ENCODE assay signal across 10 mouse cellular contexts in genomic region chr1:22627013-22627412, GRCm38 (mm10).
DNase-seq lines count a peak whose midpoint lies in the region; ATAC-seq and TF ChIP-seq lines count a peak whose summit lies in the region.
"Had no signal": no experiment of that assay in that cellular context is flagged by ENCODE, and none has a peak within 500 bp of the region (broad histone marks: within the 10 kb centered on the region; RNA-seq: fewer than 3 reads in every experiment).

No protein-coding gene starts in this region.

- no peaks in the 10 kb centered on the region for H3K9me3 ChIP-seq in forebrain, embryonic 12.5 days
- no peaks in the 10 kb centered on the region for H3K9me3 ChIP-seq in forebrain, embryonic 10.5 days
- no peaks in the 10 kb centered on the region for H3K9me3 ChIP-seq in lung, embryonic 16.5 days (ENCODE audit: control insufficient read depth, low read length)

- H3K27ac ChIP-seq in forebrain, embryonic 12.5 days = no peak overlapping the region
- H3K27ac ChIP-seq in forebrain, embryonic 10.5 days = no peak overlapping the region
- no peak overlapping the region; the same call in 1 of the 2 replicates for H3K27ac ChIP-seq in left cerebral cortex, adult 2 months
- no peak overlapping the region for H3K27ac ChIP-seq in lung, embryonic 16.5 days (ENCODE audit: low read length)
- no peak overlapping the region for H3K27ac ChIP-seq in thymus, adult 2 months (ENCODE audit: control insufficient read depth, insufficient read depth, low read length)

- DNase-seq in forebrain, embryonic 10.5 days (ENCODE audit: extremely low spot score, low spot score) = no peak
- no peak for DNase-seq in left cerebral cortex, adult 2 months (ENCODE audit: extremely low spot score in 1 of 2, low spot score in 2 of 2)
- DNase-seq in left cerebral cortex, adult 8-10 months (ENCODE audit: low spot score in 2 of 2) = no peak
- no peak for DNase-seq in Patski (ENCODE audit: low read depth, low spot score)
- no peak for DNase-seq in thymus, adult 2 months
- DNase-seq: spleen, adult 18-20 months; thymus, adult 18-20 months had no signal

- in situ Hi-C loops in Patski (cut with MboI; ENCODE audit: low pct_unique_long_range_greater_than_20kb) = no loop called here

- H3K4me2 ChIP-seq in forebrain, embryonic 12.5 days = no peak overlapping the region
- H3K4me2 ChIP-seq in lung, embryonic 16.5 days (ENCODE audit: low read depth, low read length) = no peak overlapping the region

- no peak for TF ChIP-seq POLR2A in thymus, adult 2 months (IDR thresholded peaks at IDR 0.05; ENCODE audit: control insufficient read depth, extremely low read depth, insufficient read depth, low read length, poor library complexity)

- peak; percentile 23 for TF ChIP-seq CTCF in left cerebral cortex, adult 2 months (IDR thresholded peaks at IDR 0.05)
- peak; percentile 21 for TF ChIP-seq CTCF in Patski (IDR thresholded peaks at IDR 0.05)
- no peak for TF ChIP-seq CTCF in thymus, adult 2 months (IDR thresholded peaks at IDR 0.05; ENCODE audit: borderline replicate concordance, control insufficient read depth, extremely low read depth, insufficient read depth, low read length, poor library complexity)

- POLR2A ChIA-PET in Patski (lab: Charles Lee) = no interaction called here

- intact Hi-C loops in left cerebral cortex, adult 2 months (cut with DNase I) = loop anchor here (5.0 kb wide), 1 partner anchor 110 kb away; no protein-coding TSS in a partner anchor

- no peaks in the 10 kb centered on the region for H3K36me3 ChIP-seq in forebrain, embryonic 12.5 days (replicated peaks)
- no peaks in the 10 kb centered on the region for H3K36me3 ChIP-seq in forebrain, embryonic 10.5 days (replicated peaks)
- H3K36me3 ChIP-seq in lung, embryonic 16.5 days (ENCODE audit: control insufficient read depth, insufficient read depth, low read length) = no peaks in the 10 kb centered on the region
- no peaks in the 10 kb centered on the region for H3K36me3 ChIP-seq in thymus, adult 2 months (ENCODE audit: control insufficient read depth, insufficient read depth, low read length)

- peak; percentile 55; the same call in 1 of the 2 replicates for ATAC-seq in forebrain, embryonic 12.5 days (ENCODE audit: low FRiP score)
- no peak for ATAC-seq in Patski
- ATAC-seq in lung, embryonic 16.5 days (ENCODE audit: low read depth) = peak; percentile 60; the same call in 1 of the 2 replicates
- ATAC-seq in monocyte, adult 5-6 weeks (replicated peaks; ENCODE audit: insufficient number of reproducible peaks, low FRiP score, low TSS enrichment, poor library complexity, severe bottlenecking) = no peak

- no peak overlapping the region for H3K4me3 ChIP-seq in forebrain, embryonic 12.5 days (replicated peaks)
- no peak overlapping the region for H3K4me3 ChIP-seq in forebrain, embryonic 10.5 days
- no peak overlapping the region for H3K4me3 ChIP-seq in left cerebral cortex, adult 2 months
- H3K4me3 ChIP-seq in lung, embryonic 16.5 days (ENCODE audit: low read length) = no peak overlapping the region
- no peak overlapping the region for H3K4me3 ChIP-seq in thymus, adult 2 months (ENCODE audit: control insufficient read depth, insufficient read depth, low read length)

- WGBS in forebrain, embryonic 12.5 days = 60% methylated on average over 5 of the region's 5 CpGs
- WGBS in forebrain, embryonic 10.5 days = 65% methylated on average over 5 of the region's 5 CpGs
- WGBS in lung, embryonic 16.5 days = 26% methylated on average over 5 of the region's 5 CpGs
- WGBS in thymus, adult 2 months = 62% methylated on average over 5 of the region's 5 CpGs

- no peaks in the 10 kb centered on the region for H3K4me1 ChIP-seq in forebrain, embryonic 12.5 days
- H3K4me1 ChIP-seq in forebrain, embryonic 10.5 days = 0 out of 2 replicates have a peak, but pooled peaks cover 3% of the 10 kb centered on the region
- H3K4me1 ChIP-seq in lung, embryonic 16.5 days (replicated peaks; ENCODE audit: control insufficient read depth, insufficient read depth, low read length) = 0 out of 2 replicates have a peak, but pooled peaks cover 3% of the 10 kb centered on the region
- no peaks in the 10 kb centered on the region for H3K4me1 ChIP-seq in thymus, adult 2 months (replicated peaks; ENCODE audit: control insufficient read depth, insufficient read depth, low read length)

- no peak overlapping the region for H3K9ac ChIP-seq in forebrain, embryonic 12.5 days
- no peak overlapping the region for H3K9ac ChIP-seq in lung, embryonic 16.5 days (ENCODE audit: low read length)

- CTCF ChIA-PET in Patski (lab: Charles Lee) = no interaction called here

- no peaks in the 10 kb centered on the region for H3K27me3 ChIP-seq in forebrain, embryonic 12.5 days
- H3K27me3 ChIP-seq in forebrain, embryonic 10.5 days (ENCODE audit: poor library complexity, severe bottlenecking) = no peaks in the 10 kb centered on the region
- H3K27me3 ChIP-seq in Patski = no peaks in the 10 kb centered on the region
- no peaks in the 10 kb centered on the region for H3K27me3 ChIP-seq in lung, embryonic 16.5 days (ENCODE audit: control insufficient read depth, insufficient read depth, low read depth, low read length)
- no peaks in the 10 kb centered on the region for H3K27me3 ChIP-seq in thymus, adult 2 months (ENCODE audit: control insufficient read depth, insufficient read depth, low read length)

Comparison
In these comparisons a context has a peak if more than half of its experiments do, and no peak if none do; other contexts are left out.
1. ATAC-seq: peak in forebrain, embryonic 12.5 days (single experiment) and lung, embryonic 16.5 days (single experiment); none in Patski (single experiment) and monocyte, adult 5-6 weeks (single experiment).